Mouse (Mus musculus) heart, postnatal 0 days (tissue): Measurements from ENCODE around the gene Ubl7. TPM values are rescaled to one million over a fixed set of nuclear protein-coding genes. Genes with fewer than 3 reads are reported as not detected.

ENCODE experiments used
- ATAC-seq: fragments of 200-750 bp; cut with Nextera tagmentation; 2 replicates; pipeline ENCODE4 v1.8.0; 2017; ENCODE audit warnings: low read depth, moderate number of reproducible peaks, moderate library complexity; ENCODE audit not compliant: insufficient read depth
- DNase-seq: peaks from one replicate; pipeline ENCODE4 v3.0.0-alpha.2; 2016; ENCODE audit warnings: low spot score
- H3K27ac ChIP-seq: fragments of 300-500 bp; sonication (generic); 2 replicates; pipeline ENCODE4 v1.5.1; 2014; ENCODE audit warnings: low read depth, mild to moderate bottlenecking
- H3K27me3 ChIP-seq: fragments of 300-500 bp; sonication (generic); 2 replicates; pipeline ENCODE4 v1.6.1; 2014; ENCODE audit warnings: low read length, mixed read lengths; ENCODE audit not compliant: control insufficient read depth, insufficient read depth
- H3K36me3 ChIP-seq: fragments of 300-500 bp; sonication (generic); replicated peaks from 2 replicates; pipeline ENCODE4 v1.6.1; 2014; ENCODE audit warnings: low read length, mixed read lengths; ENCODE audit not compliant: control insufficient read depth, insufficient read depth
- H3K4me1 ChIP-seq: fragments of 300-500 bp; sonication (generic); 2 replicates; pipeline ENCODE4 v1.6.1; 2014; ENCODE audit warnings: antibody characterized with exemption; ENCODE audit not compliant: control insufficient read depth, insufficient read depth
- H3K4me2 ChIP-seq: fragments of 300-500 bp; sonication (generic); 2 replicates; pipeline ENCODE4 v1.6.1; 2014; ENCODE audit warnings: low read depth, mild to moderate bottlenecking, low read length, moderate library complexity
- H3K4me3 ChIP-seq: fragments of 300-500 bp; sonication (generic); 2 replicates; pipeline ENCODE4 v1.5.1; 2014; ENCODE audit warnings: low read depth, low read length
- H3K9ac ChIP-seq: fragments of 300-500 bp; sonication (generic); replicated peaks from 2 replicates; pipeline ENCODE4 v1.6.1; 2014; ENCODE audit warnings: low read depth, low read length, mixed read lengths
- H3K9me3 ChIP-seq: fragments of 300-500 bp; sonication (generic); replicated peaks from 2 replicates; pipeline ENCODE4 v1.6.1; 2016; ENCODE audit warnings: low read length; ENCODE audit not compliant: control insufficient read depth
- CTCF ChIP-seq: IDR thresholded peaks from 2 replicates; pipeline ENCODE4 v1.5.1; 2016; ENCODE audit warnings: antibody characterized with exemption, control low read depth, low read depth
- EP300 ChIP-seq: IDR thresholded peaks from 2 replicates; pipeline ENCODE4 v1.6.1; 2016; ENCODE audit warnings: antibody characterized with exemption, low read depth
- WGBS: fragments of 180-500 bp; shearing (Covaris S2); extraction: QIAGEN DNeasy Blood & Tissue Kit; methylation state at CpG from one replicate; pipeline ENCODE4 v1.1.7; 2014; 5-methylcytosine and 5-hydroxymethylcytosine counted together
- polyA plus RNA-seq: library from polyadenylated mRNA; unstranded; fragments of >200 nt; fragmentation: Nextera tagmentation; extraction: Ambion mirVana; gene quantifications from 2 replicates; pipeline ENCODE4 v1.2.1, GENCODE M21; 2015
- total RNA-seq: library from RNA; depleted of rRNA; stranded (reverse); fragments of >200 nt; gene quantifications from 2 replicates; pipeline ENCODE4 v1.2.3, GENCODE M21; 2014; ENCODE audit warnings: low replicate concordance; rRNA removed

Gene Ubl7
- total and polyA plus RNA-seq, 2 experiments from 2014 or later, result 132 to 139 TPM

DNA sequence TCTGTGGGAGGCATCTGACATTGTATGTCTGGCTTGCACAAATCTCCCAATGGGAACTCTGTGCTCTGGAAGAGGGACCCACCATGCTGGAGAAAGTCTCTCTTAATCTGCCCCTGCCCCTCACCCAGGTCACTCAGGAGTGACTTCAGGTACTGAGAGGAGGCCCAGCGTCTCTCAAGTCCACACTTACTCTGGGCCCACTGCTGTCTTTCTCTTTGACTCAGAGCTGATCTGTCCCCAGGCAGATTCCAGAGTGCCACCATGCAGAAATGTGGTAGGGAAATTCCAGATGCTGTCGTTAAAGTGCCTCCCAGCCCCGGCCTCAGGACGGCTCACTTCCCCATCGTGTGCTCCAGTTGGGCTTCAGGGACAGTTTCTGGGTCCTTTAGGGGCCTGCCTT, 63.4 kb downstream of the Ubl7 start:
- Histone ChIP-seq H3K9me3 (no peaks in the 10 kb centered on the region), H3K27me3 (no peaks in the 10 kb centered on the region), H3K27ac (no peak overlapping the region), H3K36me3 (no peaks in the 10 kb centered on the region), H3K9ac (no peak overlapping the region), H3K4me2 (no peak overlapping the region), H3K4me3 (no peak overlapping the region), H3K4me1 (peaks cover 5% of the 10 kb centered on the region; the same call in 1 of the 2 replicates)
- DNase-seq, result no peak
- WGBS, result 58% methylated on average over 5 of the region's 5 CpGs
- no peak for ATAC-seq
- no peak for TF ChIP-seq EP300
- TF ChIP-seq CTCF, result no peak

DNA sequence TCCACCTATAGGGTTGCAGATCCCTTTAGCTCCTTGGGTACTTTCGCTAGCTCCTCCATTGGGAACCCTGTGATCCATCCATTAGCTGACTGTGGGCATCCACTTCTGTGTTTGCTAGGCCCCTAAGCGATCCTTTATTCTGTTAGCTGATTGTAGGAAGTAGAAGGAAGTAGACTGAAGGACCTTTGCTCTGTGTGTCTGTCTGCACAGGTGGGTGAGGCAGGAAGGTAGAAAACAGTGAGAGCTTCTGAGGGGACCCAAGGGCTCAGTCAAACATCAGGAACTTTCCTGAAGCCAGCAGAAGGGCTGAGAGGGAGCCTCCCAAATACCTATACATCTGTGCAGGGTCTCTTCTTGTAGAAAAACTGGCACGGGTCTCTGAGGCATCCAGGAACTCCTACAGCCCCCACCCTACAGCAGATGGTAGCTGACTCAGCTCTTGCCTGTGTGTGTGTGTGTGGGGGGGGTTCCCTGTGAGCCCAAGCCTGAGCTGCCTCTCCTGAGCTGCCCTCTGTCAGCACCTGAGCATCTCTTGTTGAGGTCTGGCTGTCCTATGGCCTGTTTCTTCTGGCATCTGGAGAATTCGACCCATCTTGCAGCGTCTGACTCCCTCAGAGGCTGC, 64.5 kb downstream of the Ubl7 start:
- H3K9ac ChIP-seq, result no peak overlapping the region
- no peak overlapping the region for H3K27ac ChIP-seq
- H3K4me2 ChIP-seq, result no peak overlapping the region
- H3K4me3 ChIP-seq, result no peak overlapping the region
- H3K4me1 ChIP-seq, result peaks cover 5% of the 10 kb centered on the region; the same call in 1 of the 2 replicates
- TF ChIP-seq CTCF, result no peak
- TF ChIP-seq EP300, result no peak
- H3K36me3 ChIP-seq, result no peaks in the 10 kb centered on the region
- no peak for DNase-seq
- WGBS, result 65% methylated on average over 5 of the region's 5 CpGs
- no peaks in the 10 kb centered on the region for H3K9me3 ChIP-seq
- no peak for ATAC-seq
- H3K27me3 ChIP-seq, result no peaks in the 10 kb centered on the region

DNA sequence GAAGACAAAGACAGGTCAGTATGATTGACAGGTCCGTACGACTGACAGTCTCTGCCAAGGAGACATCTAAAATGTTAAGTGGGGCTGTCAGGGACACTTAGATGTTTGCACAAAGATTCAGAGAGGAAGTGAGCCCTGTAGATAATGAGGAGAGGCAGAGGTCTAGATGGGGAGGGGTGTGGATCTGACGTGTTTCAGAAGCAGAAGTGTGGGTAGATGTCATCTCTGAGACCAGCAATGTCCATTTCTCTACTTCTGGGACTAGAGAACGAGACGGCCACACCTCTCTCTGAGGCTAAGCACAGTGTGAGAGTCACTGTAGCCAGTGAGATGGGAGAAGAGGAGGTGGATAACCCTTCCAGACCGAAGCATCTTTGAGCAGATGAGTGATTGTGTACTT, 67.2 kb downstream of the Ubl7 start:
- WGBS, result 37% methylated on average over 6 of the region's 6 CpGs
- ATAC-seq (no peak), DNase-seq (no peak)
- Histone ChIP-seq H3K4me1 (peaks cover 2% of the 10 kb centered on the region; the same call in 1 of the 2 replicates), H3K4me2 (no peak overlapping the region), H3K4me3 (no peak overlapping the region), H3K27me3 (no peaks in the 10 kb centered on the region), H3K9ac (no peak overlapping the region), H3K36me3 (no peaks in the 10 kb centered on the region), H3K9me3 (no peaks in the 10 kb centered on the region), H3K27ac (no peak overlapping the region)
- no peak for TF ChIP-seq CTCF
- no peak for TF ChIP-seq EP300

GRCm38 (mm10) chr9:57978858-57979257, 68.1 kb downstream of the Ubl7 start:
- no peak for DNase-seq
- no peak for ATAC-seq
- WGBS, result 13% methylated on average over 3 of the region's 3 CpGs
- Histone ChIP-seq H3K36me3 (no peaks in the 10 kb centered on the region), H3K4me1 (no peaks in the 10 kb centered on the region; the same call in 1 of the 2 replicates), H3K9ac (no peak overlapping the region), H3K4me3 (no peak overlapping the region), H3K9me3 (no peaks in the 10 kb centered on the region), H3K27me3 (no peaks in the 10 kb centered on the region), H3K27ac (no peak overlapping the region), H3K4me2 (no peak overlapping the region)
- TF ChIP-seq CTCF (no peak), EP300 (no peak)

Other genes starting within 250 kb of the Ubl7 start
- gene Cyp1a2, start 227.3 kb upstream of the Ubl7 start, total RNA-seq, result not detected in 2 replicates
- not detected in 2 replicates for gene Cyp1a2, start 227.3 kb upstream of the Ubl7 start, polyA plus RNA-seq
- gene Cyp1a1, start 223.1 kb upstream of the Ubl7 start, total RNA-seq, result not detected in 2 replicates
- 0.05 TPM in 1 of 2 replicates, not detected in the other for gene Cyp1a1, start 223.1 kb upstream of the Ubl7 start, polyA plus RNA-seq
- gene Edc3, start 202.4 kb upstream of the Ubl7 start, total RNA-seq, result 3.7 and 4.8 TPM in 2 replicates
- 9.5 and 10.6 TPM in 2 replicates for gene Edc3, start 202.4 kb upstream of the Ubl7 start, polyA plus RNA-seq
- 27.5 and 40.8 TPM in 2 replicates for gene Clk3, start 145.1 kb upstream of the Ubl7 start, total RNA-seq
- gene Clk3, start 145.1 kb upstream of the Ubl7 start, polyA plus RNA-seq, result 31.9 and 34.8 TPM in 2 replicates
- gene Arid3b, start 74.2 kb upstream of the Ubl7 start, total RNA-seq, result 7.3 and 11.1 TPM in 2 replicates
- gene Arid3b, start 74.2 kb upstream of the Ubl7 start, polyA plus RNA-seq, result 4.4 and 5.2 TPM in 2 replicates
- 12.4 and 16.8 TPM in 2 replicates for gene Sema7a, start 29.1 kb downstream of the Ubl7 start, total RNA-seq
- gene Sema7a, start 29.1 kb downstream of the Ubl7 start, polyA plus RNA-seq, result 0.63 and 1.2 TPM in 2 replicates
- 1.1 and 2.3 TPM in 2 replicates for gene Cyp11a1, start 95.4 kb downstream of the Ubl7 start, total RNA-seq
- gene Cyp11a1, start 95.4 kb downstream of the Ubl7 start, polyA plus RNA-seq, result 0.90 and 1.3 TPM in 2 replicates
- gene Stra6, start 152.8 kb downstream of the Ubl7 start, total RNA-seq, result not detected in 2 replicates
- gene Stra6, start 152.8 kb downstream of the Ubl7 start, polyA plus RNA-seq, result 0.05 and 0.11 TPM in 2 replicates
- gene Ccdc33, start 207.8 kb downstream of the Ubl7 start, total RNA-seq, result not detected in 2 replicates
- 0.25 TPM in 1 of 2 replicates, not detected in the other for gene Ccdc33, start 207.8 kb downstream of the Ubl7 start, polyA plus RNA-seq